Mouse (Mus musculus): ENCODE results near the gene Gdf11.

DNA sequence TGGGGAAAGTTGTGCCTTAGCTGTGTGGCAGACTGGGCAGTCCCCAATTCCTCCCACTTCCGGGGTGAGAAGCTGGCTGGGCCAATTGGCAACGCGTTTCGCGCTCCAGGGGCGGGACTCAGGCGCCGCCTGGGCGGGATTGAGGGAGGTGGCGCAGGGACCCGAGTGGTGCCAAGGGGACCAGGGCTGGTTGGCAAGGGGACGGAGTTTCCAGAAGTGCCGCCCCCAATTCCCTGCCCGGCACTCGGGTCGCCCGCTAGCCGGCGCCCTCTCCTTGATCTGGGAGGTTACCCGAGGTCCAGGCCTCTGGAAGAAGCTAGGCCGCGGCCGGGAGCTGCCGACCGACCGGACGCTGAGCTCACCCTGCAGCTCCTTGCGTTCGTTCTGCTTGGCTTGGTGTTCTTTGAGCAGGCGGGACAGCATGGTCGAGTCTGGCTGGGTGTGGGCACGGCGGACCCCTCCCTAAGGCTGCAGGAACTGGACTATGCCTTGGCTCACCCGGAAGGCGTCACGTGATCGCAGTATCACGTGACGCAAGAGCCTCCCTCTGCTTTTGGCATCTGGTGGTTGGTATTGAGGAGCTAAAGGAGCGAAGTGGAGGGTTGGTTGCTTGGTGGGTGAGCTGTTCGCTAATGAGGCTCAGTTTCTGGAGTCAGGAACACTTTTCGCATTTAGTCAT, 31.6 kb upstream of the Gdf11 start:
- TF ChIP-seq EP300 (IDR thresholded peaks at IDR 0.05; ENCODE audit: insufficient read depth, low read depth, low read length) (0 out of 2 replicates have a peak, but pooled peaks have one; percentile 4), CTCF (IDR thresholded peaks at IDR 0.05; ENCODE audit: low read depth, low read length) (no peak), POLR2A (IDR thresholded peaks at IDR 0.05; ENCODE audit: insufficient read depth, low read length) (peak; percentile 6)

All from ES-Bruce4 (cell line).